Mouse (Mus musculus) stomach, postnatal 0 days (tissue): ENCODE data around the gene Sh3pxd2a. TPM values are rescaled to one million over a fixed set of nuclear protein-coding genes. Genes with fewer than 3 reads are reported as not detected.

Experiments
- ATAC-seq: fragments of 200-750 bp; cut with Nextera tagmentation; 2 replicates; pipeline ENCODE4 v1.8.0; 2017; ENCODE audit not compliant: low FRiP score, low TSS enrichment
- DNase-seq: peaks from one replicate; pipeline ENCODE4 v3.0.0-alpha.2; 2016; ENCODE audit warnings: low spot score
- H3K27ac ChIP-seq: fragments of 300-500 bp; sonication (generic); replicated peaks from 2 replicates; pipeline ENCODE4 v1.5.1; 2014; ENCODE audit warnings: mild to moderate bottlenecking, control low read depth
- H3K27me3 ChIP-seq: fragments of 300-500 bp; sonication (generic); 2 replicates; pipeline ENCODE4 v1.6.1; 2014; ENCODE audit warnings: low read length; ENCODE audit not compliant: control insufficient read depth, insufficient read depth
- H3K36me3 ChIP-seq: fragments of 300-500 bp; sonication (generic); 2 replicates; pipeline ENCODE4 v1.6.1; 2014; ENCODE audit warnings: low read length, mixed read lengths; ENCODE audit not compliant: control insufficient read depth, insufficient read depth
- H3K4me1 ChIP-seq: fragments of 300-500 bp; sonication (generic); replicated peaks from 2 replicates; pipeline ENCODE4 v1.6.1; 2014; ENCODE audit warnings: antibody characterized with exemption; ENCODE audit not compliant: control insufficient read depth, insufficient read depth
- H3K4me2 ChIP-seq: fragments of 300-500 bp; sonication (generic); replicated peaks from 2 replicates; pipeline ENCODE4 v1.6.1; 2014; ENCODE audit warnings: low read depth, mild to moderate bottlenecking, control low read depth, moderate library complexity
- H3K4me3 ChIP-seq: fragments of 300-500 bp; sonication (generic); 2 replicates; pipeline ENCODE4 v1.5.1; 2014; ENCODE audit warnings: low read depth, low read length, control low read depth
- H3K9ac ChIP-seq: fragments of 300-500 bp; sonication (generic); 2 replicates; pipeline ENCODE4 v1.6.1; 2014; ENCODE audit warnings: mild to moderate bottlenecking, low read length, control low read depth, mixed read lengths
- H3K9me3 ChIP-seq: fragments of 300-500 bp; sonication (generic); 2 replicates; pipeline ENCODE4 v1.6.1; 2016; ENCODE audit warnings: low read length; ENCODE audit not compliant: control insufficient read depth
- CTCF ChIP-seq: IDR thresholded peaks from 2 replicates; pipeline ENCODE4 v1.5.1; 2016; ENCODE audit warnings: antibody characterized with exemption, low read depth, mild to moderate bottlenecking, moderate library complexity
- EP300 ChIP-seq: optimal IDR thresholded peaks from 2 replicates; pipeline ENCODE3; 2016; ENCODE audit warnings: antibody characterized with exemption
- WGBS: fragments of 180-500 bp; shearing (Covaris S2); extraction: QIAGEN DNeasy Blood & Tissue Kit; methylation state at CpG from one replicate; pipeline ENCODE4 v1.1.7; 2014; 5-methylcytosine and 5-hydroxymethylcytosine counted together
- polyA plus RNA-seq: library from polyadenylated mRNA; unstranded; fragments of >200 nt; fragmentation: Nextera tagmentation; extraction: Ambion mirVana; gene quantifications from 2 replicates; pipeline ENCODE4 v1.2.1, GENCODE M21; 2015

The Sh3pxd2a gene
- polyA plus RNA-seq, 1 experiment from 2014 or later: 3.7 TPM

- 69% methylated on average over 14 of the region's 14 CpGs for WGBS
- Histone ChIP-seq H3K9me3 (no peaks in the 10 kb centered on the region), H3K9ac (no peak overlapping the region), H3K4me3 (no peak overlapping the region), H3K4me2 (no peak overlapping the region), H3K4me1 (peaks cover 20% of the 10 kb centered on the region), H3K27ac (no peak overlapping the region), H3K36me3 (no peaks in the 10 kb centered on the region), H3K27me3 (no peaks in the 10 kb centered on the region)
- no peak for DNase-seq
- no peak for ATAC-seq
- TF ChIP-seq CTCF: no peak
- TF ChIP-seq EP300: no peak
These were observed 15.5 kb downstream of the Sh3pxd2a start for GRCm38 (mm10) chr19:47448618-47449151.

GRCm38 (mm10) chr19:47446841-47447365 lies 17.3 kb downstream of the Sh3pxd2a start:
- Histone ChIP-seq H3K36me3 (no peaks in the 10 kb centered on the region), H3K9ac (no peak overlapping the region), H3K4me2 (peak overlapping the region; percentile 14; the same call in 1 of the 2 replicates), H3K27ac (peak overlapping the region; percentile 1; the same call in 1 of the 2 replicates), H3K9me3 (no peaks in the 10 kb centered on the region), H3K4me3 (no peak overlapping the region), H3K27me3 (no peaks in the 10 kb centered on the region), H3K4me1 (peaks cover 25% of the 10 kb centered on the region)
- DNase-seq: no peak
- TF ChIP-seq CTCF (no peak), EP300 (no peak)
- WGBS: 32% methylated on average over 9 of the region's 9 CpGs
- ATAC-seq: 0 out of 2 replicates have a peak, but pooled peaks have one; percentile 5

- Histone ChIP-seq H3K4me2 (no peak overlapping the region), H3K36me3 (no peaks in the 10 kb centered on the region), H3K27me3 (no peaks in the 10 kb centered on the region), H3K27ac (peak overlapping the region; percentile 40), H3K9ac (no peak overlapping the region), H3K4me1 (peaks cover 25% of the 10 kb centered on the region), H3K4me3 (no peak overlapping the region), H3K9me3 (no peaks in the 10 kb centered on the region)
- 49% methylated on average over 9 of the region's 9 CpGs for WGBS
- TF ChIP-seq EP300 (no peak), CTCF (no peak)
- peak; percentile 77 for DNase-seq
- ATAC-seq: peak; percentile 55
These were observed 18.1 kb downstream of the Sh3pxd2a start for GRCm38 (mm10) chr19:47446130-47446529.

- H3K4me1 ChIP-seq: peaks cover 25% of the 10 kb centered on the region
- H3K27ac ChIP-seq: peak overlapping the region; percentile 40
- DNase-seq (no peak), ATAC-seq (peak; percentile 1; the same call in 1 of the 2 replicates)
- H3K4me3 ChIP-seq: no peak overlapping the region
- H3K9ac ChIP-seq: no peak overlapping the region
- no peaks in the 10 kb centered on the region for H3K27me3 ChIP-seq
- H3K36me3 ChIP-seq: no peaks in the 10 kb centered on the region
- TF ChIP-seq CTCF (no peak), EP300 (no peak)
- no peak overlapping the region for H3K4me2 ChIP-seq
- H3K9me3 ChIP-seq: no peaks in the 10 kb centered on the region
- WGBS: 60% methylated on average over 6 of the region's 6 CpGs
These were observed 18.5 kb downstream of the Sh3pxd2a start for GRCm38 (mm10) chr19:47445726-47446125.

- 37% methylated on average over 12 of the region's 12 CpGs for WGBS
- H3K4me3 ChIP-seq: no peak overlapping the region
- H3K9ac ChIP-seq: no peak overlapping the region
- no peak for TF ChIP-seq EP300
- TF ChIP-seq CTCF: no peak
- H3K4me2 ChIP-seq: no peak overlapping the region
- H3K27ac ChIP-seq: no peak overlapping the region
- no peaks in the 10 kb centered on the region for H3K9me3 ChIP-seq
- no peaks in the 10 kb centered on the region for H3K36me3 ChIP-seq
- H3K27me3 ChIP-seq: no peaks in the 10 kb centered on the region
- no peak for DNase-seq
- ATAC-seq: no peak
- H3K4me1 ChIP-seq: peaks cover 21% of the 10 kb centered on the region
These were observed 19.7 kb downstream of the Sh3pxd2a start for GRCm38 (mm10) chr19:47444488-47444887.

- H3K4me3 ChIP-seq: no peak overlapping the region
- no peaks in the 10 kb centered on the region for H3K9me3 ChIP-seq
- no peak overlapping the region for H3K4me2 ChIP-seq
- H3K9ac ChIP-seq: no peak overlapping the region
- H3K4me1 ChIP-seq: peaks cover 26% of the 10 kb centered on the region
- TF ChIP-seq CTCF (no peak), EP300 (no peak)
- 0 out of 2 replicates have a peak, but pooled peaks have one; percentile 5 for ATAC-seq
- no peak overlapping the region for H3K27ac ChIP-seq
- no peak for DNase-seq
- WGBS: 72% methylated on average over 6 of the region's 6 CpGs
- no peaks in the 10 kb centered on the region for H3K27me3 ChIP-seq
- H3K36me3 ChIP-seq: no peaks in the 10 kb centered on the region
These were observed 21.9 kb downstream of the Sh3pxd2a start for GRCm38 (mm10) chr19:47442294-47442627.
